Mouse (Mus musculus) brain, embryonic 14.5 days (tissue): ENCODE measurements at regions not wholly inside any gene's neighbourhood (a gene's known extent, or its start where the extent isn't known, plus 50 kb on each side); places are given as distances from the start of the nearest gene placed in this dataset.

Source experiments
- CTCF ChIP-seq: fragments of 200-500 bp; IDR thresholded peaks from 2 replicates; pipeline ENCODE4 v1.5.1; 2012; ENCODE audit warnings: inconsistent platforms, mild to moderate bottlenecking, moderate library complexity, borderline replicate concordance; ENCODE audit not compliant: insufficient read depth, insufficient read length; ENCODE audit errors: extremely low read depth
- POLR2A ChIP-seq: fragments of 200-500 bp; IDR thresholded peaks from 2 replicates; pipeline ENCODE4 v1.6.1; 2012; ENCODE audit warnings: mild to moderate bottlenecking, inconsistent platforms, borderline replicate concordance; ENCODE audit not compliant: poor library complexity, insufficient read depth, insufficient read length, severe bottlenecking; ENCODE audit errors: extremely low read depth

GRCm38 (mm10) chr17:67548966-67549700, 83.4 kb downstream of the Lrrc30 start:
- no peak for TF ChIP-seq POLR2A
- TF ChIP-seq CTCF, result no peak
